Mouse (Mus musculus): ENCODE results near the gene Inca1.

The Inca1 gene

GRCm38 (mm10) chr11:70699722-70700556 is at the start of gene Inca1, which contains the start of gene Kif1c:
Gene Inca1 (minus strand): TSS chr11:70700155.
Gene Kif1c (plus strand): TSS chr11:70700548.
- DNase-seq: peak; percentile 97

- no peak for DNase-seq
Measured at GRCm38 (mm10) chr11:70747876-70748545, 48.1 kb upstream of the Inca1 start.

- no peak for DNase-seq
Measured at GRCm38 (mm10) chr11:70745636-70746035, 45.7 kb upstream of the Inca1 start.

- no peak for DNase-seq
Measured at GRCm38 (mm10) chr11:70742581-70743459, 42.9 kb upstream of the Inca1 start.

- DNase-seq: no peak
Measured at GRCm38 (mm10) chr11:70742117-70742516, 42.2 kb upstream of the Inca1 start.

- DNase-seq: no peak
Measured at GRCm38 (mm10) chr11:70741603-70742002, 41.6 kb upstream of the Inca1 start.

- DNase-seq: no peak
Measured at GRCm38 (mm10) chr11:70737749-70738148, 37.8 kb upstream of the Inca1 start.

- DNase-seq: no peak
Measured at GRCm38 (mm10) chr11:70733256-70733655, 33.3 kb upstream of the Inca1 start.

- DNase-seq: no peak
Measured at GRCm38 (mm10) chr11:70731178-70731577, 31.2 kb upstream of the Inca1 start.

GRCm38 (mm10) chr11:70730427-70731038 is 30.6 kb upstream of the Inca1 start:
- DNase-seq: peak; percentile 55

- no peak for DNase-seq
Measured at GRCm38 (mm10) chr11:70727385-70727784, 27.4 kb upstream of the Inca1 start.

- DNase-seq: no peak
Measured at GRCm38 (mm10) chr11:70726585-70726984, 26.6 kb upstream of the Inca1 start.

- no peak for DNase-seq
Measured at GRCm38 (mm10) chr11:70724706-70725105, 24.8 kb upstream of the Inca1 start.

GRCm38 (mm10) chr11:70721072-70721471 is 21.1 kb upstream of the Inca1 start:
- no peak for DNase-seq

GRCm38 (mm10) chr11:70720567-70720966 is 20.6 kb upstream of the Inca1 start:
- no peak for DNase-seq

- DNase-seq: no peak
Measured at GRCm38 (mm10) chr11:70718481-70718880, 18.5 kb upstream of the Inca1 start.

GRCm38 (mm10) chr11:70715832-70716231 is 15.9 kb upstream of the Inca1 start:
- no peak for DNase-seq

GRCm38 (mm10) chr11:70713222-70713621 is 13.3 kb upstream of the Inca1 start:
- no peak for DNase-seq

- DNase-seq: no peak
Measured at GRCm38 (mm10) chr11:70711026-70711425, 11.1 kb upstream of the Inca1 start.

GRCm38 (mm10) chr11:70706127-70706526 is 6.2 kb upstream of the Inca1 start:
- no peak for DNase-seq

GRCm38 (mm10) chr11:70702781-70703180 is 2.8 kb upstream of the Inca1 start:
- DNase-seq: no peak

- DNase-seq: no peak
Measured at GRCm38 (mm10) chr11:70701984-70702733, 2.2 kb upstream of the Inca1 start.
